Mouse (Mus musculus): Measurements from ENCODE around the gene Xrn1. TPM values are rescaled to one million over a fixed set of nuclear protein-coding genes. Genes with fewer than 3 reads are reported as not detected.

Xrn1 gene
- polyA plus RNA-seq, 1 experiment from 2014 or later, result 29.2 TPM

DNA sequence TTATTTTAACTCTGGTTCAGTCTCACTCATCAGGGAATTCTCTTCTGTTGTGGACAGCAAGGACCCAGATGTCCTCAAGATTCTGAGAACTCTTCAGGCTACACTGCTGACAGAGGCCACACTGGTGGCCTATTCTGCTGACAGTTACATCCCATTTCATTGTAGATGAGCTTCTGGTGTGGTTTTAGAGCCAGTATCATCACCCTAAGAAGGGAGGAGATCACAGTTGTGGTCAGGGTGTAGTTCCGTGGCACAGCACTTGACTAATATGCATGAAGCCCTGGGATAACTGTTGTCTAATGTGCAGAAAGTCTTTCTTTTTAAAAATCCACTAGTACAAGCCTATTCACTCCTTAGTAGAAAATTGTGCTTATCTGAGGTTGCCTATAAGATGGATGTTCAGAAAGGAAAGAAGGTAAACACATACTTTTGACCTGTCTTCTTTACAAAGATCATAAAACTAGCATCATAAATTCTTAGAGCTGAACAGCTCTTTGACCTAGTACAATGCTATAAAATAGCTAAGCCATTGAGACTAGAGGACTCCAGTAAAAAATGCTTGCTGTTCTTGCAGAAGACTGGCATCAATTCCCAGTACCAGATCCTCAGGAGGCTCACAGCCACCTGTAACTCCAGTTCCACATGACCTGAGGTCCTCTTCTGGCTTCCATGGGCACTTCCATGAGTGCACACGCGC, 5.3 kb downstream of the Xrn1 start:
- Histone ChIP-seq H3K9me3 (ENCODE audit: control insufficient read depth, low read length) (no peaks in the 10 kb centered on the region), H3K4me1 (ENCODE audit: control insufficient read depth, insufficient read depth, low read length) (0 out of 2 replicates have a peak, but pooled peaks cover 3% of the 10 kb centered on the region), H3K36me3 (ENCODE audit: control insufficient read depth, insufficient read depth, low read length) (peaks cover 20% of the 10 kb centered on the region; the same call in 1 of the 2 replicates), H3K27ac (ENCODE audit: low read depth, low read length) (no peak overlapping the region), H3K27me3 (ENCODE audit: control insufficient read depth, insufficient read depth, low read length) (no peaks in the 10 kb centered on the region), H3K4me3 (ENCODE audit: low read length) (no peak overlapping the region), H3K4me2 (replicated peaks; ENCODE audit: low read depth, low read length) (no peak overlapping the region), H3K9ac (ENCODE audit: low read depth, low read length) (no peak overlapping the region)
- ATAC-seq (ENCODE audit: low FRiP score, low TSS enrichment), result no peak
- WGBS, result 78% methylated on average over 3 of the region's 3 CpGs

DNA sequence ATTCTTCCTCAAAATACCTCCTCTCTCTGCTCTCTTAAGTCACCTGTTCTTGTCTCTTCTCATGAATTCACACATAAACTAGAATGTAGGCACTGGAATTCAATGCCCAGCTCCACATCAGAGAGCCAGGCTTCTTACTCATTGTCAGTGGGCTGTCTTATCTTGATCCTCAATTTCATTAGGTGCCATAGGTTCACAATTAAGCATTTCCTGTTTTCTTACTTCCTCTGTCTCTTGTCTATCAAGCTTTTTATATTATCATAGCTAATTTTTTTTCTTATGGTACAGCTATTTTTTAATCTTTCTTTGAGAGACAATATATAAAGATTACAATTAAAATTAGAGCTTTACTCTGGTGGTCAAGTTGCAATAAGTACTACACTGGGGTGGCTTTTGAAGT, 6.5 kb downstream of the Xrn1 start:
- peaks cover 26% of the 10 kb centered on the region; the same call in 1 of the 2 replicates for H3K36me3 ChIP-seq (ENCODE audit: control insufficient read depth, insufficient read depth, low read length)
- no peak overlapping the region for H3K4me2 ChIP-seq (replicated peaks; ENCODE audit: low read depth, low read length)
- no peaks in the 10 kb centered on the region for H3K9me3 ChIP-seq (ENCODE audit: control insufficient read depth, low read length)
- no peak overlapping the region for H3K9ac ChIP-seq (ENCODE audit: low read depth, low read length)
- 0 out of 2 replicates have a peak, but pooled peaks cover 3% of the 10 kb centered on the region for H3K4me1 ChIP-seq (ENCODE audit: control insufficient read depth, insufficient read depth, low read length)
- no peak overlapping the region for H3K4me3 ChIP-seq (ENCODE audit: low read length)
- H3K27ac ChIP-seq (ENCODE audit: low read depth, low read length), result no peak overlapping the region
- no peak for ATAC-seq (ENCODE audit: low FRiP score, low TSS enrichment)
- no peaks in the 10 kb centered on the region for H3K27me3 ChIP-seq (ENCODE audit: control insufficient read depth, insufficient read depth, low read length)

DNA sequence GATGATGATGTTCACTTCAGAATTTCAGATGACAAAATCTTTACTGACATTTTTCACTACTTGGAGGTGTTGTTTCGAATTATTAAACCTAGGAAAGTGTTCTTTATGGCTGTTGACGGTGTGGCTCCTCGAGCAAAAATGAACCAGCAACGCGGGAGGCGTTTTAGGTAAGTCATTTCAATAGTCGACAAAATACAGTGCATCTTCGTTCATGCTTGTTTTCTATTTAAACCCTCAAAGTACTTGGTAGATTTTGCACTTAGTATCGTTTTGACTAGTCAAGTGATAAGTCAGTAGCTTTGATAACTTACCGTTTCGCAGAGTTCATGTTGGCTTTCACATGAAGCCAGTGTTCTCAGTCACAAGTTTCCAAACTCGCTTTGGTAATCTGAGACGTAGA, 9.5 kb downstream of the Xrn1 start:
- H3K4me1 ChIP-seq (ENCODE audit: control insufficient read depth, insufficient read depth, low read length), result no peaks in the 10 kb centered on the region
- no peaks in the 10 kb centered on the region for H3K9me3 ChIP-seq (ENCODE audit: control insufficient read depth, low read length)
- no peak overlapping the region for H3K9ac ChIP-seq (ENCODE audit: low read depth, low read length)
- no peak overlapping the region for H3K27ac ChIP-seq (ENCODE audit: low read depth, low read length)
- H3K4me3 ChIP-seq (ENCODE audit: low read length), result no peak overlapping the region
- whole genome bisulfite sequencing, result 90% methylated on average over 13 of the region's 13 CpGs
- no peak overlapping the region for H3K4me2 ChIP-seq (replicated peaks; ENCODE audit: low read depth, low read length)
- no peaks in the 10 kb centered on the region for H3K27me3 ChIP-seq (ENCODE audit: control insufficient read depth, insufficient read depth, low read length)
- H3K36me3 ChIP-seq (ENCODE audit: control insufficient read depth, insufficient read depth, low read length), result peaks cover 34% of the 10 kb centered on the region
- ATAC-seq (ENCODE audit: low FRiP score, low TSS enrichment), result no peak

DNA sequence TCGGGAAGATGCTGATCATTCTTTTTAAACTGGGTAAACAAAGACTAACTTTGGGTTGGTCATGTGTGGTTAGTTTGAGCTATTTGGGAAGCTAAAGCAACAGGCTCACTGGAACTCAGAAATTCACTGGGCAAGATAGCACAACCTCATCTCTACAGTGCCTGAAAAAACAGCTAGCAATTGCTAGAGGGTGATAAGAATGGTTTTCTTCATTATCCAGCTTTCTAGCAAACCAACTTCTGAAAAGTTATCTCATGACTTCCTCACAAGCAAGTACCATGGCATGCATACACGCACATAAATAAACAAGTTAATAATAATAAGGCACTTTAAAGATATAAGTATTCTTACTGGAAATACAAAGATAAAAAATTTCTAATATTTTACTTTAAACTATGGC, 23.7 kb downstream of the Xrn1 start:
- Histone ChIP-seq H3K9me3 (ENCODE audit: control insufficient read depth, low read length) (no peaks in the 10 kb centered on the region), H3K4me3 (ENCODE audit: low read length) (no peak overlapping the region), H3K27ac (ENCODE audit: low read depth, low read length) (no peak overlapping the region), H3K27me3 (ENCODE audit: control insufficient read depth, insufficient read depth, low read length) (no peaks in the 10 kb centered on the region), H3K4me2 (replicated peaks; ENCODE audit: low read depth, low read length) (no peak overlapping the region), H3K9ac (ENCODE audit: low read depth, low read length) (no peak overlapping the region), H3K4me1 (ENCODE audit: control insufficient read depth, insufficient read depth, low read length) (no peaks in the 10 kb centered on the region), H3K36me3 (ENCODE audit: control insufficient read depth, insufficient read depth, low read length) (peaks cover 61% of the 10 kb centered on the region)
- no peak for ATAC-seq (ENCODE audit: low FRiP score, low TSS enrichment)
- 88% methylated on average over 2 of the region's 2 CpGs for WGBS

DNA sequence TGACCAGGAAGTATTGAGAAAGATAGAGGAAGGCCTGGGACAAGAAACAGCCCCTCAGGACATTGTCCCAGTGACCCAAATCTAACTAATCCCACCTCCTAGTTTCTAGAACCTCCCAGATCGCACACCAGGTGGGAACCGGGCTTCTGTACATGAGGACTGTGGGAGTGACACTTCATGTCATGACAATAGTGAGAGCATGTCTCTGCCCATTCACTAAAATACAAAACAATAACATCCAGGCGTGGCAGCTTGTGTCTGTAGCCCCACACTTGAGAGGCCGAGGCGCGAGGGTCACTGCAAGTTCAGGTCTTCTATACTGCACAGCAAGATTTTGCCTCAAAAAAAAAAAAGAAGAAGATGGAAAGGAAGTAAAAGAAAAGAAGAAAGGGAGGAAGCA, 25.3 kb downstream of the Xrn1 start:
- Histone ChIP-seq H3K9ac (ENCODE audit: low read depth, low read length) (no peak overlapping the region), H3K4me3 (ENCODE audit: low read length) (no peak overlapping the region), H3K4me2 (replicated peaks; ENCODE audit: low read depth, low read length) (no peak overlapping the region), H3K27ac (ENCODE audit: low read depth, low read length) (no peak overlapping the region), H3K4me1 (ENCODE audit: control insufficient read depth, insufficient read depth, low read length) (no peaks in the 10 kb centered on the region), H3K9me3 (ENCODE audit: control insufficient read depth, low read length) (no peaks in the 10 kb centered on the region), H3K36me3 (ENCODE audit: control insufficient read depth, insufficient read depth, low read length) (peaks cover 62% of the 10 kb centered on the region), H3K27me3 (ENCODE audit: control insufficient read depth, insufficient read depth, low read length) (no peaks in the 10 kb centered on the region)
- 91% methylated on average over 6 of the region's 6 CpGs for WGBS
- no peak for ATAC-seq (ENCODE audit: low FRiP score, low TSS enrichment)

DNA sequence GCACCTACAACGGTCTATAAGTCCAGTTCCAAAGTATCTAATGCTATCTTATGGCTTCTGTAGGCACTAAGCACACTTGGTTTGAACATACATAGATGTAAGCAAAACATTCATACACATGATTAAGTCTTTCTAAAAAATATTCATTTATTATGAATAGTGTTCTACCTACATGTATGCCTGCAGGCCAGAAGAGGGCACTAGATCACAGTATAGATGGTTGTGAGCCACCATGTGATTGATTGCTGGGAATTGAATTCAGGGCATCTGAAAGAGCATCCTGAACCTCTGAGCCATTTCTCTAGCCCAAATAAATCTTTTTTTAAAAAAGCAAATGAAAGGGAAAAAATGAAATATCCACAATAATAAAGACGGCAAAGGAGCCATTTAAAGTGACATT, 37.7 kb downstream of the Xrn1 start:
- Histone ChIP-seq H3K4me3 (ENCODE audit: low read length) (no peak overlapping the region), H3K9me3 (ENCODE audit: control insufficient read depth, low read length) (no peaks in the 10 kb centered on the region), H3K9ac (ENCODE audit: low read depth, low read length) (no peak overlapping the region), H3K4me2 (replicated peaks; ENCODE audit: low read depth, low read length) (no peak overlapping the region), H3K27ac (ENCODE audit: low read depth, low read length) (no peak overlapping the region), H3K4me1 (ENCODE audit: control insufficient read depth, insufficient read depth, low read length) (no peaks in the 10 kb centered on the region), H3K36me3 (ENCODE audit: control insufficient read depth, insufficient read depth, low read length) (peaks cover 49% of the 10 kb centered on the region), H3K27me3 (ENCODE audit: control insufficient read depth, insufficient read depth, low read length) (no peaks in the 10 kb centered on the region)
- no peak for ATAC-seq (ENCODE audit: low FRiP score, low TSS enrichment)
- 96% methylated on average over 2 of the region's 2 CpGs for WGBS

DNA sequence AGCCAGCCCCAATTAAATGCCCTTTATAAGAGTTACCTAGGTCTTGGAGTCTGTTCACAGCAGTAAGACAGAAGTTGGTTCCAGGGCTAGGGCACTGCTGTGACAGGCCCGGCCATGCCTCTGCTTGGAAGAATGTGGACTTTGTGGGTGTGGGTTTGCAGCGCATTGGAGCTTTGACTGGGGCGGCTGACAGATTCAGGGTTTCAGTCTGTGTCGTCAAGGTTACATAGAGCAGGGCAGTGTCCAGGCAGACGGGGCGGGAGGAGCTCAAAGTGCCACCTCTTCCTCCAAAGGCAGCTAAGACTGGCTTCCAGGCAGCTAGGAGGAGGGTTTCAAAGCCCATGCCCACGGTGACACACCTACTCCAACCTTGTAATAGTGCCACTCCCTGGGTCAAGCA, 49.9 kb downstream of the Xrn1 start:
- H3K27ac ChIP-seq (ENCODE audit: low read depth, low read length), result no peak overlapping the region
- no peaks in the 10 kb centered on the region for H3K4me1 ChIP-seq (ENCODE audit: control insufficient read depth, insufficient read depth, low read length)
- H3K27me3 ChIP-seq (ENCODE audit: control insufficient read depth, insufficient read depth, low read length), result no peaks in the 10 kb centered on the region
- peaks cover 86% of the 10 kb centered on the region for H3K36me3 ChIP-seq (ENCODE audit: control insufficient read depth, insufficient read depth, low read length)
- no peak for ATAC-seq (ENCODE audit: low FRiP score, low TSS enrichment)
- 94% methylated on average over 7 of the region's 7 CpGs for WGBS
- no peak overlapping the region for H3K4me3 ChIP-seq (ENCODE audit: low read length)
- no peak overlapping the region for H3K9ac ChIP-seq (ENCODE audit: low read depth, low read length)
- H3K9me3 ChIP-seq (ENCODE audit: control insufficient read depth, low read length), result no peaks in the 10 kb centered on the region
- no peak overlapping the region for H3K4me2 ChIP-seq (replicated peaks; ENCODE audit: low read depth, low read length)

DNA sequence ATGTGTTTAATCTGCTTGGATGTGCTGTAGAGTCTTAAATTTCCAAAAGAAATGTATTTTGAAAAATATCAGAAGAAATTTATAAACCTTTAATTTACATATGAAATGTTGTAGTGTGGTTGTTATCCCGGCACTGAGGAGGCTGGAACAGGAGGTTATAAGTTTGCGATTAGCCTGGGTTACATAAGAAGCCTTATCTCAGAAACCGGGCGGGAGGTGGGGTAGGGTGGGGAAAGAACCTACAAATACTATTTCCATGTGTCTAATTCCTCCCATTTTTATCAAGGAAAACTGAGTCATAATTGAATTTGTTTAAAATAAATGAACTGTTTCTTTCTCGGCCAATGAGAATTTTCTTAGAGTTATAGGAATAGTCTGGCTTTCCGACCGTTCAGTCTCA, 56.1 kb downstream of the Xrn1 start:
- H3K4me1 ChIP-seq (ENCODE audit: control insufficient read depth, insufficient read depth, low read length), result no peaks in the 10 kb centered on the region
- H3K9ac ChIP-seq (ENCODE audit: low read depth, low read length), result no peak overlapping the region
- no peak overlapping the region for H3K27ac ChIP-seq (ENCODE audit: low read depth, low read length)
- H3K4me2 ChIP-seq (replicated peaks; ENCODE audit: low read depth, low read length), result no peak overlapping the region
- H3K9me3 ChIP-seq (ENCODE audit: control insufficient read depth, low read length), result no peaks in the 10 kb centered on the region
- H3K4me3 ChIP-seq (ENCODE audit: low read length), result no peak overlapping the region
- 95% methylated on average over 7 of the region's 7 CpGs for WGBS
- no peaks in the 10 kb centered on the region for H3K27me3 ChIP-seq (ENCODE audit: control insufficient read depth, insufficient read depth, low read length)
- H3K36me3 ChIP-seq (ENCODE audit: control insufficient read depth, insufficient read depth, low read length), result peaks cover 63% of the 10 kb centered on the region
- ATAC-seq (ENCODE audit: low FRiP score, low TSS enrichment), result no peak

DNA sequence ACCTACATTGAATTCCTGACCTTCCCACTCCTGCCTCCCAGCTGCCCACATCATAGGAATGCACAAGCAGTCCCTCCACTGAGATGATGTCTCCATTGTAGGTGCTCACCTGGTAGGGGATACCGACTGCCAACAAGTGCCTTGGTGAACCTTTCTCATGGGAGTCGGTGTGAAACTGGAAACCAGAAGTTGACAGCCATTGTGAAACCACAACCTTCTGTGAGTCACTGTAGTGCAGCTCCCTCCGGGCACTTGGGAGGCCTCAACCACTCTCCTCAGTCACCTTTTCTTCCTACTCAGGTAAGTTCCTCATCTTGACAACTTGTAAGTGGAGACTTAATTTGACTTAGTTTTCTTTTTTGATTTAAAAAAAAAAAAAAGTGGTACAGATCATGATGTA, 69.4 kb downstream of the Xrn1 start:
- no peak overlapping the region for H3K4me2 ChIP-seq (replicated peaks; ENCODE audit: low read depth, low read length)
- H3K4me3 ChIP-seq (ENCODE audit: low read length), result no peak overlapping the region
- no peaks in the 10 kb centered on the region for H3K4me1 ChIP-seq (ENCODE audit: control insufficient read depth, insufficient read depth, low read length)
- no peaks in the 10 kb centered on the region for H3K9me3 ChIP-seq (ENCODE audit: control insufficient read depth, low read length)
- WGBS, result 92% methylated on average over 3 of the region's 3 CpGs
- H3K27me3 ChIP-seq (ENCODE audit: control insufficient read depth, insufficient read depth, low read length), result no peaks in the 10 kb centered on the region
- H3K36me3 ChIP-seq (ENCODE audit: control insufficient read depth, insufficient read depth, low read length), result peaks cover 57% of the 10 kb centered on the region
- no peak for ATAC-seq (ENCODE audit: low FRiP score, low TSS enrichment)
- H3K27ac ChIP-seq (ENCODE audit: low read depth, low read length), result no peak overlapping the region
- no peak overlapping the region for H3K9ac ChIP-seq (ENCODE audit: low read depth, low read length)

Measured in kidney, embryonic 14.5 days (tissue).